Mouse (Mus musculus): ENCODE data around the gene Fam185a. TPM values are rescaled to one million over a fixed set of nuclear protein-coding genes. Genes with fewer than 3 reads are reported as not detected.

The Fam185a gene
- polyA plus RNA-seq, 1 experiment from 2014 or later = 7.7 TPM

DNA sequence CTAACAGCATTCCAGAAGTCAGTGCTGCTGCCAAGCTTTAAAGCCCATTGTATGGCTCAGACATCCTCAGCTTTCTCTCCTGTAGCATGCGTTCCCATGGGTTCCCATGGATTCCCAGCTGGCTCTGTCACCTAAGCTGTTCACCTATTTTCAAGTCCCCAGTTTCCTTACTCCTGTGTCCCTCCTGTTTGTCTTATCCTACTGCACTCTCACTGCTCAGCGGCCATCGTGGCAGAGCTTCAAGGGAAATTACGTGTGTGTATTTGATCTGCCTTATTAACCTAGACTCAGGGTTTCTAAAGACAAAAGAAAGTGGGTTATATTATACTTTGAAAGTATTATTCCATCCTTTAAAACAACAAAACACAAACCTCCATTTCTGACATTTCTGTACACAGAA lies 64.4 kb downstream of the Fam185a start:
- H3K27ac ChIP-seq (ENCODE audit: low read length) = no peak overlapping the region

DNA sequence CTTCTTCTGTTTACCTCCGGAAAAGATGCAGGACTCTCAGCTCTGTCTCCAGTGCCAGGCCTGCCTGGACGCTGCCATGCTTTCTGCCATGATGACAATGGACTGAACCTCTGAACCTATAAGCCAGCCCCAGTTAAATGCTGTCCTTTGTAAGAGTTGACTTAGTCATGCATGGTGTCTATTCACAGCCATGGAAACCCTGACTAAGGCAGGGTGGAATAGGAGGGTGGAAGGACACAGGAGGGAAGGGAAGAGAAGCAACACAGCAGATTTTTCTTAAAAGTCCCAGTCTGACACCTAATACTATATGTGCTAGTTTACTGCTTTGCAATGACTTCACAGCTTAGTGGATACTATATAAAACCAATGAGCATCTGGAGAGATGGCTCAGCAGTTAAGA lies 66.7 kb downstream of the Fam185a start:
- Histone ChIP-seq H3K27ac (ENCODE audit: low read length) (no peak overlapping the region), H3K9me3 (ENCODE audit: low read length) (no peaks in the 10 kb centered on the region), H3K27me3 (ENCODE audit: insufficient read depth, low read length) (no peaks in the 10 kb centered on the region), H3K4me2 (replicated peaks; ENCODE audit: low read depth, low read length) (no peak overlapping the region), H3K4me1 (ENCODE audit: insufficient read depth, low read length) (0 out of 2 replicates have a peak, but pooled peaks cover 3% of the 10 kb centered on the region), H3K9ac (replicated peaks; ENCODE audit: low read length) (no peak overlapping the region), H3K36me3 (ENCODE audit: insufficient read depth, low read length) (no peaks in the 10 kb centered on the region), H3K4me3 (ENCODE audit: low read length) (no peak overlapping the region)
- WGBS = 82% methylated on average over 2 of the region's 2 CpGs
- ATAC-seq (ENCODE audit: low FRiP score, low TSS enrichment) = no peak

More for the DNA sequence above, 64.4 kb downstream of the Fam185a start:
- Histone ChIP-seq H3K36me3 (ENCODE audit: insufficient read depth, low read length) (no peaks in the 10 kb centered on the region), H3K9ac (replicated peaks; ENCODE audit: low read length) (no peak overlapping the region), H3K27me3 (ENCODE audit: insufficient read depth, low read length) (no peaks in the 10 kb centered on the region), H3K4me1 (ENCODE audit: insufficient read depth, low read length) (no peaks in the 10 kb centered on the region), H3K4me2 (replicated peaks; ENCODE audit: low read depth, low read length) (no peak overlapping the region), H3K9me3 (ENCODE audit: low read length) (no peaks in the 10 kb centered on the region), H3K4me3 (ENCODE audit: low read length) (no peak overlapping the region)
- no peak for ATAC-seq (ENCODE audit: low FRiP score, low TSS enrichment)
- WGBS = 59% methylated on average over 4 of the region's 4 CpGs

DNA sequence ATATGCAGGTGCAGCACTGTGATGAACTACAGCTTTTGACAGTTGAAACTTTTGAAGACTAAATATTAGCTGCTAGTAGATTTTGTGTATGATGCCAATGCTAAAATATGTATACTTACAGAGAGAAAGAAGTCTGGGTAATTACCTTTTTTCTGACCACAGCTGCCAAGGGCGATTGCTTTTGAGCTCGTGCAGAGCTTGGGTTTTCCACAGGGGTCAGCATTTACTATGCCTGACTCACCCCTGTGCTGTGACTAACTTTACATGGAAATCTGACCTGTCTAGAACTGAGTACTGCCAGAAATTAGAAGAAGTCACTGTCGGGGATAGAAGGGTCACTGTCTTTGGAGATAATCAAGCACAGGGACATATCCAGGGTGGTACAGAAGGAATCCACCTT lies 67.5 kb downstream of the Fam185a start:
- Histone ChIP-seq H3K27me3 (ENCODE audit: insufficient read depth, low read length) (no peaks in the 10 kb centered on the region), H3K36me3 (ENCODE audit: insufficient read depth, low read length) (no peaks in the 10 kb centered on the region), H3K9me3 (ENCODE audit: low read length) (no peaks in the 10 kb centered on the region), H3K4me1 (ENCODE audit: insufficient read depth, low read length) (0 out of 2 replicates have a peak, but pooled peaks cover 3% of the 10 kb centered on the region), H3K4me3 (ENCODE audit: low read length) (no peak overlapping the region), H3K27ac (ENCODE audit: low read length) (no peak overlapping the region), H3K4me2 (replicated peaks; ENCODE audit: low read depth, low read length) (no peak overlapping the region), H3K9ac (replicated peaks; ENCODE audit: low read length) (no peak overlapping the region)
- no peak for ATAC-seq (ENCODE audit: low FRiP score, low TSS enrichment)
- WGBS = 58% methylated on average over 3 of the region's 3 CpGs

DNA sequence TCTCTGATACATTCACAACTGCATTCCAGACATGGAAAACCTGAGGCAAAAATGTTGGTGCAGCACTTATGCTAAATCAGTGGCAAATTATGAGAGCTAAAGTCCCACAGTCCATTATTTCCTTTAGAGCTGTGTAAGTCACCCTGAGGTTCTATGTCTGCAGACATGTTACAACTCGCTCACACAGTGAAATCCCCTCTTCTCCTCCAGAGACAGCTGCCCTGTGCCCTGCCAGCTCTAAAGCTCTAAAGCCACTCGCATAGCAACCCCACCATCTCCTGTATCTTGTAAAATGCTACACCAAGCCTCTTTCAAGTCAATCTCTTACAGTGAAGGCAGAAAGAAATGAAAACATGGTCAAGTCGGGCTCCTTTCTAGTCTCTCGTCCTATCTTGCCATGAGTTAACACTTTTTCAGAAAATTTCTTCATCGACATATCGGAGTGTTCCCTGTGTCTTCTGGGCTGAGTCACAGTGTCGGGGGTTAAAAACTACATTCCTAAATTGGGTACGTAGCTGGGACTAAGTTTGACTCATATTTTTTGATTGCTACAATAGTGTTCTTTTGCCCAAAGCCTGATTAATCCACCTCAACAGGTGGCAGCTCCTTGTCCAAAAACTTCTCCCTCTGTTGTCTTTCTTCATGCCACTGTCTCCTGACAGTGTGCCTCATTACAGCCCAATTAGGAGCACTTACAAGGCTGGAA lies 68.7 kb downstream of the Fam185a start:
- H3K36me3 ChIP-seq (ENCODE audit: insufficient read depth, low read length) = no peaks in the 10 kb centered on the region
- ATAC-seq (ENCODE audit: low FRiP score, low TSS enrichment) = no peak
- 88% methylated on average over 8 of the region's 8 CpGs for WGBS
- 0 out of 2 replicates have a peak, but pooled peaks cover 3% of the 10 kb centered on the region for H3K4me1 ChIP-seq (ENCODE audit: insufficient read depth, low read length)
- no peaks in the 10 kb centered on the region for H3K9me3 ChIP-seq (ENCODE audit: low read length)
- H3K9ac ChIP-seq (replicated peaks; ENCODE audit: low read length) = no peak overlapping the region
- H3K4me2 ChIP-seq (replicated peaks; ENCODE audit: low read depth, low read length) = no peak overlapping the region
- H3K27ac ChIP-seq (ENCODE audit: low read length) = no peak overlapping the region
- H3K27me3 ChIP-seq (ENCODE audit: insufficient read depth, low read length) = no peaks in the 10 kb centered on the region
- H3K4me3 ChIP-seq (ENCODE audit: low read length) = no peak overlapping the region

DNA sequence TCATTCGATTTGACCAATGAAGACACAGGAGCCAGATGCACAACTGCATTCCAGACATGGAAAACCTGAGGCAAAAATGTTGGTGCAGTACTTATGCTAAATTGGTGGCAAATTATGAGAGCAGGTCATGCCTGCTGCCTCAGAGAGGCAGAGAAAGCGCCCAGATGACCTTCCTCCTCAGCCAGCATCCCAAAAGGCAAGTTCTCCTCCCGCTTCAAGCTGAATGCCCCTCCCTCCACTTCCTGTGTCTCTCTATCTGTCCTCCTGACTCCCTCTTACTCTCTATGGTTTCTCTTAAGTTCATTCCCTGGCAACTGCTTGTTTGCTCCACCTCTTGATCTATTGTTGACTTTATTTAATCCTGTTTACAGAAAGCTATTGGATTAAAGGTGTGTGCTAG lies 70.0 kb downstream of the Fam185a start:
- 67% methylated on average over 3 of the region's 3 CpGs for WGBS
- Histone ChIP-seq H3K27me3 (ENCODE audit: insufficient read depth, low read length) (no peaks in the 10 kb centered on the region), H3K4me2 (replicated peaks; ENCODE audit: low read depth, low read length) (no peak overlapping the region), H3K9ac (replicated peaks; ENCODE audit: low read length) (no peak overlapping the region), H3K4me3 (ENCODE audit: low read length) (no peak overlapping the region), H3K27ac (ENCODE audit: low read length) (no peak overlapping the region), H3K36me3 (ENCODE audit: insufficient read depth, low read length) (no peaks in the 10 kb centered on the region), H3K4me1 (ENCODE audit: insufficient read depth, low read length) (0 out of 2 replicates have a peak, but pooled peaks cover 7% of the 10 kb centered on the region), H3K9me3 (ENCODE audit: low read length) (no peaks in the 10 kb centered on the region)
- ATAC-seq (ENCODE audit: low FRiP score, low TSS enrichment) = no peak

DNA sequence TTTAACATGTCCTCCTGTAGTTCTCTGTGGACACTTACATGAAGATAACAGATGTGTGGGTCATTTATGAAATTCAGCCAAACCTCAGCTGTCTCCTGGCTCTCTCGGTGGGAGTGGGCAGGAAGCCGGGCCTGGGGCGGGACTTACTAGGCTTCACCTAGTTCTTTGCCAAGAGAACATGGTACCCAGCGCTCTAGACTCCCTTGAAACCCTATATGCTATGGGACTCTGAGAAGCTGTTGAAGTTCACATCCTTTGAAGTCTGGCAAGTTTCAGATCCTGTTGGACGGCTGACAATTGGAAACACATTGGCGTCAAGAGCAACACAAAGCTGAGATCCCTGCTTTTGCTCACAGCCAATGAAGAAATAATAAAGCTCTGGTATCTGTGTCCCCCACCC lies 71.6 kb downstream of the Fam185a start:
- Histone ChIP-seq H3K9me3 (ENCODE audit: low read length) (no peaks in the 10 kb centered on the region), H3K9ac (replicated peaks; ENCODE audit: low read length) (no peak overlapping the region), H3K36me3 (ENCODE audit: insufficient read depth, low read length) (no peaks in the 10 kb centered on the region), H3K27me3 (ENCODE audit: insufficient read depth, low read length) (no peaks in the 10 kb centered on the region), H3K4me2 (replicated peaks; ENCODE audit: low read depth, low read length) (no peak overlapping the region), H3K27ac (ENCODE audit: low read length) (no peak overlapping the region), H3K4me3 (ENCODE audit: low read length) (no peak overlapping the region), H3K4me1 (ENCODE audit: insufficient read depth, low read length) (peaks cover 14% of the 10 kb centered on the region)
- 60% methylated on average over 6 of the region's 6 CpGs for WGBS
- ATAC-seq (ENCODE audit: low FRiP score, low TSS enrichment) = no peak

DNA sequence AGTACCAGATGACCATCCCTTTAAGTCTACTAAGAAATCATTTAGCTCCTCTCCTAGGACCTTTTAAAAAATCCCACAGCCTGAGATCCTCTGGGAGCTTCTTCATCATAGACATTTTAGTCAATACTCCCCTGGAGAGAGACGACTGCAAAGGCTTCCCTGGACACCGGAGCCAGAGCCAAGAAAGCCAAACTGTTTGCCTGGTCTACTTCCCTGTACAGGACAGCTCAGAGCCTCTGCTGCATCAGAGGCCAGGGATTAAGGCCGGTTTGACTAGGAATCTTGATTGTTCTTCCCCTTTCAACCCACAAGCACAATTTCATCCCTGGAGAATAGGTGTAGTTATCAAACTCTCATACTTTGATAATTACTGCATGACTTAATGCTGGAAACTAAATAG lies 72.1 kb downstream of the Fam185a start:
- Histone ChIP-seq H3K9ac (replicated peaks; ENCODE audit: low read length) (no peak overlapping the region), H3K27ac (ENCODE audit: low read length) (no peak overlapping the region), H3K9me3 (ENCODE audit: low read length) (no peaks in the 10 kb centered on the region), H3K4me1 (ENCODE audit: insufficient read depth, low read length) (peaks cover 15% of the 10 kb centered on the region), H3K27me3 (ENCODE audit: insufficient read depth, low read length) (no peaks in the 10 kb centered on the region), H3K4me2 (replicated peaks; ENCODE audit: low read depth, low read length) (no peak overlapping the region), H3K4me3 (ENCODE audit: low read length) (no peak overlapping the region), H3K36me3 (ENCODE audit: insufficient read depth, low read length) (no peaks in the 10 kb centered on the region)
- ATAC-seq (ENCODE audit: low FRiP score, low TSS enrichment) = no peak
- WGBS = 71% methylated on average over 3 of the region's 3 CpGs

DNA sequence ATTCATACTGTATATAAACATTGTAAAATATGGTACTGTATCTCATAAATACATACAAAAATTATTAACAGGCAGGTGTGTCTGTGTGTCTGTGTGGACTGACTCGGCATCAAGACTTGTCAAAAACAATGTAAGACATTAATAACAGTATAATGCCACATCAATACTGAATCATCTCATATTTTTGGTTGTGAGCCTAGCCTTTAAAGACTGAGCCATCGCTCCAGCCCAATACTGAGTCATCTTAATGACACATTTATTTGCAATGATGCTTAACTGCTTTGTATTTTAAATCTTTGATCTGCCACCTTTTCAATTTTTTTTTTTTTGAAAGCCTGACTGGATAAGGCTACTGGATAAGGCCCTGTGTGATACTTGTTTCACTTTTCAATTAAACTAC lies 73.7 kb downstream of the Fam185a start:
- no peaks in the 10 kb centered on the region for H3K36me3 ChIP-seq (ENCODE audit: insufficient read depth, low read length)
- H3K4me2 ChIP-seq (replicated peaks; ENCODE audit: low read depth, low read length) = no peak overlapping the region
- no peak for ATAC-seq (ENCODE audit: low FRiP score, low TSS enrichment)
- no peak overlapping the region for H3K4me3 ChIP-seq (ENCODE audit: low read length)
- H3K9ac ChIP-seq (replicated peaks; ENCODE audit: low read length) = no peak overlapping the region
- H3K4me1 ChIP-seq (ENCODE audit: insufficient read depth, low read length) = peaks cover 15% of the 10 kb centered on the region
- H3K27me3 ChIP-seq (ENCODE audit: insufficient read depth, low read length) = no peaks in the 10 kb centered on the region
- no peak overlapping the region for H3K27ac ChIP-seq (ENCODE audit: low read length)
- no peaks in the 10 kb centered on the region for H3K9me3 ChIP-seq (ENCODE audit: low read length)
- WGBS = 89% methylated on average over 2 of the region's 2 CpGs

DNA sequence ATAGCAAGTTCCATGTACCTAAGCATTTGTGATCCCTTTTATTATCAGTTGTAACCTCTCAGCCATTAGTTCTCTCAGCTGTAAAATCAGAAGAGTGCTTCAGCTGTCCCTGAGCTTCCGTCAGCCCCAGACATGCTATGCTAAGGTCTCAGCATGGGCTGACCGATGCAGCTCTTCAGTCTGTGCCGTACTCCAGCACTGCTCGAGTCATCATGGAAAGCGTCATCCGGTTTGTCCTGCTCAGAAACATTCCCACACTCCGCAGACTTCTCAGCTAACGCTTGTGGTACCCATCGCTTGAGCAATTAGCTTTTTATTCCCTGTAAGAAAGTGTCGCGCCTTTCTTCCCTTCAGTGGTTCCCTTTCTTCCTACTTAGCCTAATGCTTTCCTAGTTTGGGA lies 74.2 kb downstream of the Fam185a start:
- Histone ChIP-seq H3K9ac (replicated peaks; ENCODE audit: low read length) (no peak overlapping the region), H3K36me3 (ENCODE audit: insufficient read depth, low read length) (no peaks in the 10 kb centered on the region), H3K4me1 (ENCODE audit: insufficient read depth, low read length) (peaks cover 15% of the 10 kb centered on the region), H3K9me3 (ENCODE audit: low read length) (no peaks in the 10 kb centered on the region), H3K27ac (ENCODE audit: low read length) (no peak overlapping the region), H3K27me3 (ENCODE audit: insufficient read depth, low read length) (no peaks in the 10 kb centered on the region), H3K4me3 (ENCODE audit: low read length) (no peak overlapping the region), H3K4me2 (replicated peaks; ENCODE audit: low read depth, low read length) (no peak overlapping the region)
- 75% methylated on average over 11 of the region's 11 CpGs for whole genome bisulfite sequencing
- ATAC-seq (ENCODE audit: low FRiP score, low TSS enrichment) = no peak

DNA sequence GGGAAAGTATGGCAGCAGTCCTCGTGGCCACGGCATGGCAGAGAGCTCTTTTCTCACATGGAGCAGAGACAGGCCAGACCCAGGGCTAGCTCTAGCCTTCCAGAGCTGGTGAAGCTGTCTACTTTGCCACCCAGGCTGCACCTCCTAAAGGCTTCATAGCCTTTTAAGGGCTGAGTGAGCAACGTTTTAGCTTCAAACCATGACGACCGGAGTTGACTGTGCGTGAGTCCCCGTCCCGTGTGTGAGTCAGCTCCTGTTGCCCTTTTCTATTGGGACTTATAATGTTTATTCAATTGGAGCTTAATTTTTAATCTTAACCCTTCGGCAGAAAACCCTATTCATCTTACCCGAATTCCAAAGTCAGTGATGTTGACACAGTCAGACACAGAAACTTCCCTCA lies 75.4 kb downstream of the Fam185a start:
- peaks cover 11% of the 10 kb centered on the region for H3K4me1 ChIP-seq (ENCODE audit: insufficient read depth, low read length)
- H3K36me3 ChIP-seq (ENCODE audit: insufficient read depth, low read length) = no peaks in the 10 kb centered on the region
- H3K9me3 ChIP-seq (ENCODE audit: low read length) = no peaks in the 10 kb centered on the region
- 59% methylated on average over 10 of the region's 10 CpGs for WGBS
- H3K27me3 ChIP-seq (ENCODE audit: insufficient read depth, low read length) = no peaks in the 10 kb centered on the region
- H3K27ac ChIP-seq (ENCODE audit: low read length) = no peak overlapping the region
- no peak for ATAC-seq (ENCODE audit: low FRiP score, low TSS enrichment)
- H3K4me2 ChIP-seq (replicated peaks; ENCODE audit: low read depth, low read length) = no peak overlapping the region
- H3K4me3 ChIP-seq (ENCODE audit: low read length) = no peak overlapping the region
- H3K9ac ChIP-seq (replicated peaks; ENCODE audit: low read length) = no peak overlapping the region
